Mouse (Mus musculus): ENCODE data around the gene Astl. TPM values are rescaled to one million over a fixed set of nuclear protein-coding genes. Genes with fewer than 3 reads are reported as not detected.
"Not testable (repeated sequence)": the region's sequence is repeated elsewhere in the genome, so short reads cannot be mapped to it uniquely, and the experiment has no call there.

Astl gene
- total RNA-seq (2014; rRNA removed), result not detected in 2 replicates
- polyA plus RNA-seq (2012; rRNA removed), result not detected in 2 replicates

DNA sequence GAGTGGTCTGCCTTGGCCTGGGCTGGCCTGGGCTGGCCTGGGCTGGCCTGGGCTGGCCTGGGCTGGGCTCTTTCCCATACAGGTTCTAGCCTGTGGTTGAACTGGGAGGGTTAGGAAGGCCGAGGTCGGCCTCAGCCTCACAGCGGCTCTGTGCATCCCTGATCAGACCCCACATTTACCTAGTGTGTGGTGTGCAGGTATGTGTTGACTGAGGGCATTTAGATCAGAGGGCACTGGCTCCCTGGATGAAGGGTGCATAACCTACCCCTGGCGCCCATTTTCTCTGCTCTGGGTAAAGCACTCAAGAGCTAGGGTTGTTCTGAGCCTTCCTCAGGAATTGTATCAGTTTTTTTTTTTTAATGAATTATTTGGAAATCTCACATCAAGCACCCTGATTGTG is at the start of gene Astl:
Gene Astl, plus strand, starts transcription at position 224 of the 400 bp plus-strand sequence.
- TF ChIP-seq POLR2A (IDR thresholded peaks at IDR 0.05; ENCODE audit: extremely low read depth, insufficient read depth, low read length) (no peak), CTCF (IDR thresholded peaks at IDR 0.05; ENCODE audit: low read depth, low read length) (no peak)
- 85% methylated on average over 4 of the region's 4 CpGs for WGBS
- no peak within 1 kb of the TSS for H3K27ac ChIP-seq (replicated peaks; ENCODE audit: insufficient read depth, low read depth, low read length)
- H3K4me3 ChIP-seq (ENCODE audit: insufficient read depth, low read depth, low read length), result no peak within 1 kb of the TSS; the same call in 1 of the 2 replicates
- no peak within 1 kb of the TSS for H3K9ac ChIP-seq (ENCODE audit: low read depth, low read length)
- DNase-seq (ENCODE audit: extremely low read depth, low read depth, low spot score), result no peak
- no peaks in the 10 kb centered on the region for H3K4me1 ChIP-seq (ENCODE audit: control insufficient read depth, insufficient read depth, low read length)
- peaks cover 6% of the 10 kb centered on the region; the same call in 1 of the 2 replicates for H3K27me3 ChIP-seq (ENCODE audit: control insufficient read depth, insufficient read depth, low read length)
- H3K36me3 ChIP-seq (ENCODE audit: control insufficient read depth, insufficient read depth, low read length), result no peaks in the 10 kb centered on the region
- no peaks in the 10 kb centered on the region for H3K79me2 ChIP-seq (ENCODE audit: control insufficient read depth, insufficient read depth, low read length)

DNA sequence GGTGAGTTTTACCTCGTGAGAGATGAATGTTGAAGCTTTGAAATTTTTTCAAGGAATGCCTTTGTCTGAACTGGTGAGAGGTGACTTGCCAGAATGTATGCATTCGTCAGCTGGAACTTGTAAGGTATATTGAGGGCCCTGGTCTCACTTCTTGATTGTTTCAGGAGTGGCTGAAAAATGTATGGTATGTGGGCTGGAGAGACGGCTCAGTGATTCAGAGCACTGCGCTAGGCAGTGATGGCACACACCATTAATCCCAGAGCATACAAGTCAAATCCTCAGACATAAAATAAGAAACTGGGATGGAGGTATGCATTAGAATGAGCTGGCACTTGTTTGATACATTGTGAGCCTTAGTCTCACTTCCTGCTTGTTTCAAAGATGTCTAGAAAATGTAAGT is 46.2 kb upstream of the Astl start:
- Histone ChIP-seq H3K27ac (replicated peaks; ENCODE audit: insufficient read depth, low read depth, low read length) (no peak overlapping the region), H3K4me3 (ENCODE audit: insufficient read depth, low read depth, low read length) (no peak overlapping the region), H3K4me1 (ENCODE audit: control insufficient read depth, insufficient read depth, low read length) (no peaks in the 10 kb centered on the region), H3K79me2 (ENCODE audit: control insufficient read depth, insufficient read depth, low read length) (no peaks in the 10 kb centered on the region), H3K27me3 (ENCODE audit: control insufficient read depth, insufficient read depth, low read length) (no peaks in the 10 kb centered on the region), H3K9ac (ENCODE audit: low read depth, low read length) (no peak overlapping the region), H3K36me3 (ENCODE audit: control insufficient read depth, insufficient read depth, low read length) (peaks cover 74% of the 10 kb centered on the region)
- WGBS, result 94% methylated on average over 4 of the region's 4 CpGs
- DNase-seq (ENCODE audit: extremely low read depth, low read depth, low spot score), result no peak
- TF ChIP-seq POLR2A (IDR thresholded peaks at IDR 0.05; ENCODE audit: extremely low read depth, insufficient read depth, low read length) (no peak), CTCF (IDR thresholded peaks at IDR 0.05; ENCODE audit: low read depth, low read length) (no peak)

GRCm38 (mm10) chr2:127297001-127297805 is 41.2 kb upstream of the Astl start:
- Histone ChIP-seq H3K36me3 (ENCODE audit: control insufficient read depth, insufficient read depth, low read length) (peaks cover 75% of the 10 kb centered on the region), H3K4me3 (ENCODE audit: insufficient read depth, low read depth, low read length) (no peak overlapping the region), H3K27ac (replicated peaks; ENCODE audit: insufficient read depth, low read depth, low read length) (no peak overlapping the region), H3K79me2 (ENCODE audit: control insufficient read depth, insufficient read depth, low read length) (no peaks in the 10 kb centered on the region), H3K4me1 (ENCODE audit: control insufficient read depth, insufficient read depth, low read length) (no peaks in the 10 kb centered on the region), H3K9ac (ENCODE audit: low read depth, low read length) (no peak overlapping the region), H3K27me3 (ENCODE audit: control insufficient read depth, insufficient read depth, low read length) (no peaks in the 10 kb centered on the region)
- peak; percentile 52 for DNase-seq (ENCODE audit: extremely low read depth, low read depth, low spot score)
- TF ChIP-seq POLR2A (IDR thresholded peaks at IDR 0.05; ENCODE audit: extremely low read depth, insufficient read depth, low read length) (no peak), CTCF (IDR thresholded peaks at IDR 0.05; ENCODE audit: low read depth, low read length) (no peak)
- 72% methylated on average over 7 of the region's 7 CpGs for WGBS

- Histone ChIP-seq H3K27me3 (ENCODE audit: control insufficient read depth, insufficient read depth, low read length) (no peaks in the 10 kb centered on the region), H3K9ac (ENCODE audit: low read depth, low read length) (no peak overlapping the region), H3K36me3 (ENCODE audit: control insufficient read depth, insufficient read depth, low read length) (peaks cover 70% of the 10 kb centered on the region), H3K4me1 (ENCODE audit: control insufficient read depth, insufficient read depth, low read length) (no peaks in the 10 kb centered on the region), H3K79me2 (ENCODE audit: control insufficient read depth, insufficient read depth, low read length) (no peaks in the 10 kb centered on the region), H3K4me3 (ENCODE audit: insufficient read depth, low read depth, low read length) (no peak overlapping the region), H3K27ac (replicated peaks; ENCODE audit: insufficient read depth, low read depth, low read length) (no peak overlapping the region)
- no peak for TF ChIP-seq CTCF (IDR thresholded peaks at IDR 0.05; ENCODE audit: low read depth, low read length)
- no peak for TF ChIP-seq POLR2A (IDR thresholded peaks at IDR 0.05; ENCODE audit: extremely low read depth, insufficient read depth, low read length)
- DNase-seq (ENCODE audit: extremely low read depth, low read depth, low spot score), result no peak
- 79% methylated on average over 1 of the region's 1 CpGs for WGBS
Observed at GRCm38 (mm10) chr2:127298056-127298455, 40.4 kb upstream of the Astl start.

DNA sequence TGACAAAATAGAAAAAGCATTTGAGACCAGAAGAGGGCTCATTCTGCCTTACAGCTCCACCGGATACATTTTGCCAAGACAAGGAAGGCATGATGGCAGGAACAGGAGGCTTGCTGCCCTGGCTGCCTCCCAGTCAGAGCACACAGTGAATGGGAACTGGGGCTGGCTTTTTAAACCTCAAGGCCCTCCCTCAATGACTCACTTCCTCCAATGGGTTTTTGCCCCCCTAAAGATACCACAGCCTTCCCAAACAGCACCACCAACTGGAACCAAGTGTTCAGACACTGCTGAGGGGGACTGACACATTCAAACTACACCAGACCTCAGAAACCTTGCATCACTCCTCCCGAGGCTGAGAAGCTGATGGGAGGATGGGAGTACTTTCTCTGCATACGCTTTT is 37.7 kb upstream of the Astl start:
- WGBS, result 82% methylated on average over 3 of the region's 3 CpGs
- H3K36me3 ChIP-seq (ENCODE audit: control insufficient read depth, insufficient read depth, low read length), result peaks cover 47% of the 10 kb centered on the region

DNA sequence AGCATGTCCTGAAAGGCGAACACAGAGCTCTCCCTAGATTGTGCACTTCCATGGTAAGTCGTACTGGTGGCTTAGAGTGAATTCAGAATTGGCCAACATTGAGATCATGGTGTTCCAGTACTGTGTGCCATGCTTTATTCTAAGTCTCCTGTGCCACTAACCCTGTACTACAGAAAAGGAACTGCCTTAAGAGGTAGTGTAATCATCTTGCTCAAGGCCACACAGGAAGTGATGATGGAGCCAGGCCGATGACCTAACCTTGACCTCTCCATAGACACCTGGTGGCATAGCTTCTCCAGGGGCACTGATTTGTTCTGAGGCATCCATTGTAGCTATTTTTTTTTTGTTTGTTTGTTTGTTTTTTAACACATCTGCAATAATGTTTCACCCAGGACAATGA is 36.6 kb upstream of the Astl start:
- Histone ChIP-seq H3K36me3 (ENCODE audit: control insufficient read depth, insufficient read depth, low read length) (peaks cover 35% of the 10 kb centered on the region), H3K9ac (ENCODE audit: low read depth, low read length) (no peak overlapping the region), H3K79me2 (ENCODE audit: control insufficient read depth, insufficient read depth, low read length) (no peaks in the 10 kb centered on the region), H3K27ac (replicated peaks; ENCODE audit: insufficient read depth, low read depth, low read length) (no peak overlapping the region), H3K4me1 (ENCODE audit: control insufficient read depth, insufficient read depth, low read length) (no peaks in the 10 kb centered on the region), H3K4me3 (ENCODE audit: insufficient read depth, low read depth, low read length) (no peak overlapping the region), H3K27me3 (ENCODE audit: control insufficient read depth, insufficient read depth, low read length) (no peaks in the 10 kb centered on the region)
- 85% methylated on average over 3 of the region's 3 CpGs for WGBS
- no peak for DNase-seq (ENCODE audit: extremely low read depth, low read depth, low spot score)
- no peak for TF ChIP-seq POLR2A (IDR thresholded peaks at IDR 0.05; ENCODE audit: extremely low read depth, insufficient read depth, low read length)
- no peak for TF ChIP-seq CTCF (IDR thresholded peaks at IDR 0.05; ENCODE audit: low read depth, low read length)

More for the DNA sequence above, 37.7 kb upstream of the Astl start:
- Histone ChIP-seq H3K9ac (ENCODE audit: low read depth, low read length) (no peak overlapping the region), H3K27me3 (ENCODE audit: control insufficient read depth, insufficient read depth, low read length) (no peaks in the 10 kb centered on the region), H3K4me3 (ENCODE audit: insufficient read depth, low read depth, low read length) (no peak overlapping the region), H3K79me2 (ENCODE audit: control insufficient read depth, insufficient read depth, low read length) (no peaks in the 10 kb centered on the region), H3K4me1 (ENCODE audit: control insufficient read depth, insufficient read depth, low read length) (no peaks in the 10 kb centered on the region), H3K27ac (replicated peaks; ENCODE audit: insufficient read depth, low read depth, low read length) (no peak overlapping the region)
- TF ChIP-seq CTCF (IDR thresholded peaks at IDR 0.05; ENCODE audit: low read depth, low read length) (no peak), POLR2A (IDR thresholded peaks at IDR 0.05; ENCODE audit: extremely low read depth, insufficient read depth, low read length) (no peak)
- DNase-seq (ENCODE audit: extremely low read depth, low read depth, low spot score), result no peak

DNA sequence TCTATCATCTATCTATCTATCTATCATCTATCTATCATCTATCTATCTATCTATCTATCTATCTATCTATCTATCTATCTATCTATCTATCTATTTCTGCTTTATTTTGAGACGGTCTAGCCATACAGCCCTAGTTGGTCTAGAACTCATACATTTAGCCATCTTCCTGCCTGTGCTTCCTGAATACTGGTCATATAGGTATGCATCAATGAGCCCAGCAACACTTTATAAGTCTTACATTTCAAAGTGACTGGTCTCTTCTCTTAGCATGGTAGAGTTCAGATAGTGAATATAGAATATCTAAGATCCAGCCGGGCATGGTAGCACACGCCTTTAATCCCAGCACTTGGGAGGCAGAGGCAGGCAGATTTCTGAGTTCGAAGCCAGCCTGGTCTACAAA is 34.2 kb upstream of the Astl start:
- not testable (repeated sequence) for H3K9ac ChIP-seq (ENCODE audit: low read depth, low read length); H3K4me1 ChIP-seq (ENCODE audit: control insufficient read depth, insufficient read depth, low read length); H3K27me3 ChIP-seq (ENCODE audit: control insufficient read depth, insufficient read depth, low read length); DNase-seq (ENCODE audit: extremely low read depth, low read depth, low spot score); H3K79me2 ChIP-seq (ENCODE audit: control insufficient read depth, insufficient read depth, low read length); H3K4me3 ChIP-seq (ENCODE audit: insufficient read depth, low read depth, low read length); H3K27ac ChIP-seq (replicated peaks; ENCODE audit: insufficient read depth, low read depth, low read length)
- WGBS, result 84% methylated on average over 4 of the region's 4 CpGs
- peaks cover 15% of the 10 kb centered on the region; the same call in 1 of the 2 replicates for H3K36me3 ChIP-seq (ENCODE audit: control insufficient read depth, insufficient read depth, low read length)

Data from liver, adult 2 months (tissue).